Mouse (Mus musculus) T-cell, adult 2 months (primary cell): ENCODE results near the gene Ano1.

Source experiments
- DNase-seq: peaks from one replicate; pipeline ENCODE4 v3.0.0; 2022; ENCODE audit warnings: low spot score

Ano1 gene

DNA sequence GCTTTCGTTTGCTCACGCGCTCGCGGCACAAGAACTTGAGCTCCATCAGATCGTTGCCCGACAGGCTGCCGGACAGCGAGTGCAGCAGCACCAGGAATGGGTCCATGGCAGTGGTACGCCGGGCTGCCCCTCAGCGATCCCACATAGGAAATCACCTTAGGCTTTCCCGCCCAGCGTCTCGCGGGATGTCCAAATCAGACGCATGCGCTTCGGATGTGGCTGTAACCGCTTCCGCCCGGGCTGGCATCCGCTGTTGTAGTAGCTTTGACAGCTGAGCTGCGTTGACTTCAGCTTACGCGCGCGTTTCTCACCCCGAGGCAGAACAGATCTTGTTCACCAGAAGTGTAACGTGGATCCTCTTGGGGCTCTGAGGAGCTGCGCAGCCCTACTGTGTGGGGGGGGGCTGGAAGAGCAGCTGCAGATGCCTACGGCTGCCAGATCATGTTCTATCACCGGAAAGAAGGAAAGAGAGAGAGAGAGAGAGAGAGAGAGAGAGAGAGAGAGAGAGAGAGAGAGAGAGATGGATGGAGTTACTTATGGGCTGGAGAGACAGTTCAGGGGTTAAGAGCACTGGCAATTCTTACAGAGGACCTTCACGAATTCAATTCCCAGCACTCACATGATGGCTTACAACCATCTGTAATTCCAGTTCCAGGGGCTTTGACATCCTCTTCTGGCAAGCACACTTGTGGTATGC lies 169.3 kb downstream of the Ano1 start, which contains the start of gene Fadd:
Fadd (minus strand) TSS at position 180 of the 697 bp plus-strand sequence.
- peak; percentile 96 for DNase-seq

DNA sequence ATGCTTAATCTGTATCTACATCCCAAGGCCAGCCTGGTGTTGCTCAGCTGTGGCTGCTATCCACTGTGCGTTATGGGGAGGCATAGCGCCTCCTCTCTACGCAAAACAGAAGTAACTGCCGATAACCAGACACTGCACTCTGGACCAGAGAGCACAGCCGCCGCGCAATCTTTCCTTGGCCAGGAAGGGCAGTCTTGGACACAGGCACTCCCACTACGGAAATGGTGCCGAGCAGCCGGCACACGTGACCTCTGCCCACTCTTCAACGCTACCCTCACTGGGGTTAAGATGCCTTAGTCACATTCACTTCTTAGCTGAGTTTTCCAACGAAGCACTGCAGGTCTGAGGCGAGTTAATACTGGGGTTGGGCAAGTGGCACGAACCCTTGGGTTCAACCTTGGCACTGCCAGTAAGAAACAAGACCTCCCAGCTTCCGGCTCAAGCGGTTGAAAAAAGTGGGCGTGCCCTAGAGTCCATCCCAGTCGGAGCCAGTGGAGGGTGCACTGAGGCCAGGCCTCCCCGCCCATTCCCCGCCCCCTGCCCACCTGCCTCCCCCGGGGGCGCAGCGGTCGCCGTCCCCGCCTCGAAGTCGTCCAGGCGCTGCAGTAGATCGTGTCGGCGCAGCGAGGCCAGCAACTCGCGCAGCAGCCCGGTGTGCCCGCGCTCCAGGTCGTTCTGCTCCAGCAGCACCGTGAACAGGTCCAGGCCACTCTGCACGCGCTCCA lies 170.1 kb downstream of the Ano1 start:
- DNase-seq = peak; percentile 81

GRCm38 (mm10) chr7:144577876-144578275 lies 173.9 kb downstream of the Ano1 start:
- no peak for DNase-seq

DNA sequence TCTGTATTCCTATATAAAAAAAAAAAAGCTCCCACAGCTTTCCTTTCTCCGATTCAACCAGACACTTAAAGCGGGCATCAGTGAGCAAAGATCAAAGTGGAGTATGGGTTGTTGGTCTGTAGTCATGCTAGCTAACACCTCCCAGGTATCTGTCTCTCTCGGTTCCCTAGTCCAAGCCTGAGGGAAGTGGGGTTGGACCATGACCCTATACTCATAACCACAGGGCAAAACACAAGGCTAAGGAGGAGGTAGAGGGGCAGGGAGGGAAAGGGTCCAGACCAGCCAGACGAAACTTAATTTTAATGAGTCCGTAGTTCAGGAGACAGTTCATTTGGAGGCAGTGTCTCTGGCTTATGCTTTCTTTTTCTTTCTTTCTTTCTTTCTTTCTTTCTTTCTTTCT lies 179.5 kb downstream of the Ano1 start:
- no peak for DNase-seq

- no peak for DNase-seq
Observed at GRCm38 (mm10) chr7:144571598-144571997, 180.2 kb downstream of the Ano1 start.

DNA sequence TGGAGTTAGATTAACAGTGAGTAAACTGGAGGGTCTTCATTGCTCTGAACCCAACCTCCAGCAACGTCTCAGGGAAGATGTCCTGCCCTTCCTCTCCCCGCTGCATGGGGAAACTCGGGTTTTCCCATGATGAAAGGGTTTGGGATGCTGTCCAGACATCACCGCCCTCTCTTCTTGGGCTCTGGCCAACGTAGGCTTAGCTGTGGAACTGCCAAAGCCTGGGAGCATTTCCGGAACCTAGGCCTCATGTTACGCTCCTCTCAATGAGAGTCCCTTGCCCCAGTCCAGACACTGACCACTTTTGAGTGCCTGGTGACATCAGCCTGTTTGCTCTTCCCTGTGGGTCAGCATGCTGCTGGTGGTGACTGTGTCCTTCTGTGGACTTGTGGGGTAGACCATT lies 182.3 kb downstream of the Ano1 start:
- DNase-seq = no peak

- no peak for DNase-seq
Observed at GRCm38 (mm10) chr7:144568091-144568490, 183.7 kb downstream of the Ano1 start.

DNA sequence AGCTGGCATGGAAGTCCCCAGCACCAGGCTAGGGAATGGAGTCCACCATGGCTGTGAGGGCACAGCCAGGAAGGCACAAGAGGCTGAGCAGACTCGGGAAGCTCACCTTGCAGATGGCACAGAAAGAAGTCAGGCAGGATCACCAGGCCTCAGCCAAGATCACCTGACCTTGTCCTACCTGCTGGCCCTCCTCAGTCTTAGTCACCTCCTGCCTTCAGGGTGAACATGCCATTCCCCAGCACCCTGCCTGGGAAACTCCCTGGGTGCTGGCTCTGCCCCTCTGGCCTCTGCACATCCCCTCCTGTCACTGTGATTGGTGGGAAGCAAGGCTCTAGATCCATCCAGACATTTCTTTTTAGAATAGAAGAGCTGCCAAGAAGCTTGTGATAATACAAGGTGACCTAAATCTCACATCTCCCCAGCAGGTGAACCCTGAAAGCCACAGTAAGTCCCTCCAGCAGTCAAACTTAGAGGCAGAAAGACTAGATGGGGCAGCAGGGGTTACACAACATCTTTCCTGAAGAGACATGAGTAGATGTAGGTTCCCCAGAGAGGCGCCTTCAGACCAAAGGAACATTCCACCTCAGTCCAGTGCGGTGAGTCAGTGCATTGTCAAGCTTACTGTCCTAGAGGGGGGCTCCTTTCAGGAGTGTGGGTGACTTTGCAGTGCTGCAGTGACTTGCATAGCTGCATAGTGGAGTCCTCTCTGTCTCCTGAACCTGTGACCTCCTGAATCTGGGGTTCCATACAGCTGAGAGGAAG lies 184.7 kb downstream of the Ano1 start:
- no peak for DNase-seq

- DNase-seq = no peak
Observed at GRCm38 (mm10) chr7:144563456-144564155, 188.2 kb downstream of the Ano1 start.

DNA sequence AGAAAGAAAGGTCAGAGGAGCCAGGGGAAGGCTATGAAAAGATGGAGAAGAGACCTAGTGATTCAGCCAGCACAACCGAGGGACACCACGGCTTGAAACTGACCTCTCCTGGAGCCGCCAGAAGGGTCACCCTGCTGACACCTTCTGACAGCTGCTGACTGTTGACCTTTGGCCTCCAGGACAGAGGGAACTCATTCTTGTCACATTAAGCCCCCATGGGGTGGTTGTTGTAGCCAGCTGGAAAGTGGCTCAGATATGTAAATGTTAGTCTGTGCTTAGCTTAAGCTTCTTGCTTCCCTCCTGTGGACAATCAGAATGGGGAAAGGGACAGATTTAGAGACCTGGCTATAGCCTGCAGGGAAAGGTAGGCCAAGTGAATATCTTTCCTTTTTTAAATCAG lies 189.8 kb downstream of the Ano1 start:
- DNase-seq = no peak

- peak; percentile 50 for DNase-seq
Observed at GRCm38 (mm10) chr7:144560594-144560993, 191.2 kb downstream of the Ano1 start.

DNA sequence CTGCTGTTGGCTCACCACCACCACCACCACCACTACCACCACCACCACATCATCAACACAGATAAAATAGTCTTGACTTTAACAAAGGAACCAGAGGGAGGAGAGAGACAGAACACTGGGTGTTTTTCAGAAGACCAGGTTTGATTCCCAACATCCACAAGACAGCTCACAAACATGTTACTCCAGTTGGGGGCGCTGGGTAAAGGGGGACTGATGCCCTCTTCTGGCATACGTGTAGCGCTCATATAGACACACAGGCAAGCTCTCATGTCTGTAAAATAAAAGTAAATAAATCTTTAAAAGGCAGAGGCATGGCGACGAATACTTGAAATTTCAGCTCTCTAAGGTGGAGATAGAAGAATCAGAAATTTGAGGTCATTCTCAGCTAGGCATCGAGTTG lies 193.2 kb downstream of the Ano1 start:
- DNase-seq = no peak

DNA sequence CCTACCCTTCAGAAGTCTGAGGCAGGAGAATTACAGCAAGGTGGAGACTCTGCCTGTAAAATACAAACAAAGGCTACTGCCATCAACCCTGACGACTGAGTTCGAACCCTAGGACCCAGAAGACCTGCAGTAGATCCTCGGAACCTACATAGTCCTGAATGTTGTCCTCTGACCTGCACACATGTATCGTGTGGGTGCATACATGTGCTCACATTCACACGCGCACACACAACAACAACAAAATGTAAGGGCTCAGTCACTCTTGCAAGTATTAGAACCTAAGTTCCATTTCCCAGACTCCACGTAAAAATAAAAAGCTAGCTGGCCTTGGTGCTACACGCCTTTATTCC lies 197.7 kb downstream of the Ano1 start:
- DNase-seq = no peak

- peak; percentile 98 for DNase-seq
Observed at GRCm38 (mm10) chr7:144553237-144554122, 198.3 kb downstream of the Ano1 start, which contains the start of gene Ppfia1. TSS of gene Ppfia1 (minus strand) at chr7:144553729.

DNA sequence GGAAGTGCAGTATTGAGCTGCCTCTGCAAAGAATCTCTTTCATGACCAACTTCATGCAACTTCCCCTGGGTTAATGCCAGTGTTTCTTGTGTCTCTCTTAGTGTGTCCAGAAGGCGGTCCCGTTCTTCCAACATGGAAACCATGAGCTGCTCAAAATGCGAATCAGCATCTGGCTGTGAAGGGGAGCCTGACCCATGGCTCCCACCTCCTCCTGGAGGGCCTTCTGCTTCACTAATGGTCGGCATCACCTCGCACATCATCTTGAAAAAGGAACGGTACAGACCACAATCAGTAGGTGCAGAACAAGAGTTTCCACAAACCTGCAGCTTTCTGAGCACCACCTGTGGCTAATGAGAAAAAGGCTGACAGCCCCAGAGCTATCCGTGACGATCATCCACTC lies 199.5 kb downstream of the Ano1 start:
- DNase-seq = no peak

GRCm38 (mm10) chr7:144550811-144551210 lies 201.0 kb downstream of the Ano1 start:
- no peak for DNase-seq

GRCm38 (mm10) chr7:144549904-144550566 lies 201.7 kb downstream of the Ano1 start:
- DNase-seq = no peak

DNA sequence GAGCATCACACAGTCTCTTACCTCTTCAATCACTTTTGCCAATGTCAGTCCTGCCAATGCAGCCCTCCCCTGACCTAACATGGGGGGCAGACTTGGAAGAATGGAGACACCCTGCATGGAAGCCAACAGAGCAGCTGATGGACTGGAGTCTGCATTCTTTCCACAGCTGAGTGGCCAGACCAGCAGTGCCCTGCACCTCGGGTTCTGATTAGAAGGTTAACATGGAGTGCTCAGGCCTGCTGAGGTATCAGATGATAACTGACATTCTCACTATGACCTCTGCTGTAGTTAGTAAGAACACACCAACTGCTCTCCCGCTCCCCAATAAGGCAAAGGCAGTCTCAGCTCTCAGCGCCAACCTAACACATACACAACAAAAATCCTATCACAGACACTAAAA lies 206.5 kb downstream of the Ano1 start:
- DNase-seq = no peak

DNA sequence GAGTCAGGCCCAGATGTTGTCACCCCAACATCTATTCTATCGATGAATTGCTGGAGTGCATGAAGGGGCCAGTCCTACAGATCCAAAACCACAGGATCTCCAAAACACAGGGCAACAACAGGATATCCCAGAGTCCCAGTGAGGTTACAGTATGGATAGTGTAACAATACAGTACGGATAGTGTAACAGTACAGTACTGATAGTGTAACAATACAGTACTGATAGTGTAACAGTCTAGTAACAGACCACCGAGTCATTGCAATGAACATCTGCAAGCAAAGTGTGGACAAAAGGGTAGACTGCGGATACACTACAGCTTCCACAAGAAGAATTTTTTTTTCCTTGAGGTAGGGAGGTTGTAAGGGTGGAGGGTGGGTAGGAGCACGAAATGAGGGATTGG lies 210.4 kb downstream of the Ano1 start:
- no peak for DNase-seq

DNA sequence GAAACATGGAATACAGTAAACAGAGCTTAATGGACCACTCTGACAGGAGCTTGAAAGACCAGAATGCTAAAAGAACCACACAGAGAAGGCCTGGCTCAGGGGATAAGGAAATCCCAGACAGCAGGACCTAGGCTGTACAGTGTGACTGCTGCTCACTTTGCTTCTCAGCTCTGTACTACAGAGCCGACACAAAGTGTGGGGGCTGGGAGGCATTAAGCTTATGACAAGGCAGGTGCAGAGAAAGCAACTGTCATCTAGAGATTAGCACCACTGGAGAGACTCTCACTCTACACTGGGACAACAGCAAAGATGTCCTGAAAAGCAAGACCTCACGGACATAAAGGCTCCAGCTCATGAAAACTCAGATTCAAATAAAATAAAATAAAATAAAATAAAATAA lies 212.6 kb downstream of the Ano1 start:
- DNase-seq = no peak
